Mouse (Mus musculus): ENCODE data around the gene Hspb8. TPM values are rescaled to one million over a fixed set of nuclear protein-coding genes. Genes with fewer than 3 reads are reported as not detected.
A peak's percentile ranks its signal among the peaks of the same experiment; 100 is the strongest.
"Not testable (repeated sequence)": the region's sequence is repeated elsewhere in the genome, so short reads cannot be mapped to it uniquely, and the experiment has no call there.

Gene Hspb8
- polyA plus RNA-seq, 1 experiment from 2014 or later: 6.6 TPM

DNA sequence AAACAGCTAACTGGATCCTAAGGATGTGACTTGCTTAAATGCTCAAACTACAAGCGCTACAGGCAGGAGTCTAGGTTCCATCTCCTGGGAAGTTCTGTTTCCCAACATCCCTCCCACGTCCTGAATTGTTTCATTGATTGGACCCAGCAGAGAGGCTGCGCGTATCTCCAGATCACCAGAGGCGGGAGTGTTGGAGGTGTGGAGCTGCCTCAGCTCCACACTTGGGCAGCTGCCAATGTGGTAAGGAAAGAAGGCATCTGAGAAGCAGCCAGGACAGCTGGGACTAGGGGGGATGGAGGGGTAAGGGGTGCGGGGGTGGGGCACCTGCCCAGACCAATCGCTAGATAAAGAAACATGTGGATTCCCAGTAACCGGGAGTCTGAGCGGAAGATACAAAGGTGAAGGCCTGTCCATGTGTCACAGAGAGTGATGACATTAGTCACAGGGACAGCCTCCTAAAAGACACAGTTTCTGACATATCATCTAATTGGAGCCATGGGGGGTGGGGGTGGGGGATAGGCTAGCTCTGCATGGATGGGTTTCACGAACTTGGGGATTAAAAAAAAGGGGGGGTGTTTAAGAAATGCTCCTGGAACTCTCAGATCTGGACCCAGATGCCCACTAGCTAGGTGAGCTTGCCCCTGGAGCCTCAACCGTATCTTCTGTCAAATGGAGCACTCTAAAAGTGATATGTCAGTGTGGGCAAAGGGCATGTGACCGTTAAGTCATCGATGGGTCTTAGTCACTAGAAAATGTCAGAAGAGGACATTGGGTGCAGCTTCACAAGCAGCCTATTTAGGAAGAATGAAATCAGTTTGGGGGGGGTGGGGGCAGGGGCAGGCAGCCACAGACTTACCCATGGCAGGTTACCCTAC, 12.5 kb upstream of the Hspb8 start:
- Histone ChIP-seq H3K4me2 (replicated peaks; ENCODE audit: low read depth, low read length) (no peak overlapping the region), H3K4me1 (ENCODE audit: insufficient read depth, low read length) (no peaks in the 10 kb centered on the region), H3K4me3 (ENCODE audit: low read length) (no peak overlapping the region), H3K9me3 (ENCODE audit: low read length) (no peaks in the 10 kb centered on the region), H3K27me3 (ENCODE audit: insufficient read depth, low read length) (no peaks in the 10 kb centered on the region), H3K36me3 (ENCODE audit: insufficient read depth, low read length) (no peaks in the 10 kb centered on the region), H3K27ac (ENCODE audit: low read length) (no peak overlapping the region), H3K9ac (replicated peaks; ENCODE audit: low read length) (no peak overlapping the region)
- no peak for ATAC-seq (ENCODE audit: low FRiP score, low TSS enrichment)
- WGBS: 64% methylated on average over 13 of the region's 13 CpGs

DNA sequence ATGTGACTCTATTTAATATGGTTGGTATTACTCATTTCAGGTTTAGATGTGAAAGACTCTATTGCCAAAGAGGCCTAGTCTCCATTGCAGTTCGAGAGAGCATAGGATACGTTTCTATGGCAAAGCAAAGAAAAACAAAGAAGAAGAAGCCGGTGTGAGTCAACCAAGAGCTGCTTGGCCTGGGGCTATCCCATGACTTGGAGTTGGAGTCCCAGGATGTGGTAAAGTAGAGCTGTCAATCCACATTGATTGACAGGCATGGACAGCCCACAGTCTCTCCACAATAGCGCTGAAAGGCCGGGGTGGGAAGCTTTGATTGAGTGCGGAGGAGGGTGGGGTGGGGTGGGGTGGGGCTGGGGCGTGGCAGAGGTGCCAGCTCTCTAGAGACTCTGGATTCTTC, 10.2 kb upstream of the Hspb8 start:
- H3K4me1 ChIP-seq (ENCODE audit: insufficient read depth, low read length): no peaks in the 10 kb centered on the region
- H3K9ac ChIP-seq (replicated peaks; ENCODE audit: low read length): no peak overlapping the region
- H3K27me3 ChIP-seq (ENCODE audit: insufficient read depth, low read length): no peaks in the 10 kb centered on the region
- no peaks in the 10 kb centered on the region for H3K36me3 ChIP-seq (ENCODE audit: insufficient read depth, low read length)
- H3K9me3 ChIP-seq (ENCODE audit: low read length): no peaks in the 10 kb centered on the region
- no peak overlapping the region for H3K27ac ChIP-seq (ENCODE audit: low read length)
- no peak for ATAC-seq (ENCODE audit: low FRiP score, low TSS enrichment)
- H3K4me2 ChIP-seq (replicated peaks; ENCODE audit: low read depth, low read length): no peak overlapping the region
- no peak overlapping the region for H3K4me3 ChIP-seq (ENCODE audit: low read length)
- 66% methylated on average over 7 of the region's 7 CpGs for WGBS

DNA sequence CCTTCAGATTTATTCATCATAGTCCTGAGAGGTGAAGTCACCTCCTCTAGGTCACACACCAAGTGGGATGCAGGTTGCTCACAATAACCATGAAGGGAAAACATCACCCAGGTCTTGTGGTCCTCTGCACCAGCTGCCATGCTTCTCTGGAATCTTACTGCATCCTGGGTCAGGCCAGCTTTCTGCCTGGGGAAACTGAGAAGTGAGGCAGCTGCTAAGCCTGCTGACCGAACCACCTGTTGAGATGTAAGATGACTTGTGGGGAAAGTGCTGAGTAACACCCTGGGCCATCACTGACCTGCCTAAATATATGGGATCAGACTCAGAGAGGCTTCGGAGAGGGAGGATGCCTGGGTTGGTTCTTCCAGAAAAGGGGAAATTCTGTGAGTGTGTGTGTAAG, 4.0 kb upstream of the Hspb8 start:
- H3K9ac ChIP-seq (replicated peaks; ENCODE audit: low read length): no peak overlapping the region
- ATAC-seq (ENCODE audit: low FRiP score, low TSS enrichment): no peak
- peaks cover 12% of the 10 kb centered on the region for H3K4me1 ChIP-seq (ENCODE audit: insufficient read depth, low read length)
- H3K4me3 ChIP-seq (ENCODE audit: low read length): no peak overlapping the region
- 69% methylated on average over 2 of the region's 2 CpGs for WGBS
- H3K36me3 ChIP-seq (ENCODE audit: insufficient read depth, low read length): no peaks in the 10 kb centered on the region
- no peak overlapping the region for H3K27ac ChIP-seq (ENCODE audit: low read length)
- H3K27me3 ChIP-seq (ENCODE audit: insufficient read depth, low read length): peaks cover 3% of the 10 kb centered on the region; the same call in 1 of the 2 replicates
- no peak overlapping the region for H3K4me2 ChIP-seq (replicated peaks; ENCODE audit: low read depth, low read length)
- no peaks in the 10 kb centered on the region for H3K9me3 ChIP-seq (ENCODE audit: low read length)

DNA sequence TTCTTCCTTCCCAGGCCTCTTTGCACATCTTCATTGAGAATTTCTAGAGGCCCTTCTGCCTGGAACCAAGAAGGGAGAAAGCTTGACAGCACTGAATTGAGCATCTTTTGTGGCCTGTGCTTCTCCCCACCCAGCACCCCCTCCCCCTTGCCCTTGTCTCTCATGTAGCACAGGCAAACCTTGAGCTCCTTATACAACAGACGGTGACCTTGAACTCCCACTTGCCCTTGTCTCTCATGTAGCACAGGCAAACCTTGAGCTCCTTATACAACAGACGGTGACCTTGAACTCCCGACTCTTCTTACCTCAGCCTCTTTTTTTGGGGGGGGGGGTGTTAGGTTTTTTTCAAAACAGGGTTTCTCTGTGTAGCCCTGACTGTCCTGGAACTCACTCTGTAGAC, 3.0 kb upstream of the Hspb8 start:
- not testable (repeated sequence) for H3K27me3 ChIP-seq (ENCODE audit: insufficient read depth, low read length); ATAC-seq (ENCODE audit: low FRiP score, low TSS enrichment); H3K4me3 ChIP-seq (ENCODE audit: low read length); H3K36me3 ChIP-seq (ENCODE audit: insufficient read depth, low read length); H3K4me2 ChIP-seq (replicated peaks; ENCODE audit: low read depth, low read length); H3K9ac ChIP-seq (replicated peaks; ENCODE audit: low read length); H3K27ac ChIP-seq (ENCODE audit: low read length); H3K9me3 ChIP-seq (ENCODE audit: low read length)
- peaks cover 15% of the 10 kb centered on the region for H3K4me1 ChIP-seq (ENCODE audit: insufficient read depth, low read length)
- 70% methylated on average over 3 of the region's 3 CpGs for WGBS

DNA sequence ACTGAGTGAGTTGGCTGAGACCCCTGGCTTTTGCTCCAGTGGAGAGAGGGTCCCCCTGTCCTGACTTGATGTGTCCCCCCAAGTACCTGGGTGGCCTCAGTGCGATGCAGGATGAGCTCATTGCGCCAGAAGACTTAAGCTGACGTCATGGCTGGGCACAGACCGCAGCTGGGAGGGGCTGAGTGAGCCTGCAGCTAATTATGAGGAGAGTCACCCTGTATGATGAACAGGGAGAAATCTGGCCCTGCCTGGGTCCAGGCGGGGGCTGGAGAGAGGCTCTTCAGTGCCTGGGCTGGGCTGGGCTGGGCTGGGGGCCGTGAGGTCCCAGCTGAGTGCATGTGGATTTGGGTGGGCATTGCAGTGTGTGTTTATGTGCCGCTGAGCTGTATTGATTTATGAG, 2.6 kb upstream of the Hspb8 start:
- peaks cover 16% of the 10 kb centered on the region for H3K4me1 ChIP-seq (ENCODE audit: insufficient read depth, low read length)
- H3K9ac ChIP-seq (replicated peaks; ENCODE audit: low read length): no peak overlapping the region
- peaks cover 3% of the 10 kb centered on the region; the same call in 1 of the 2 replicates for H3K27me3 ChIP-seq (ENCODE audit: insufficient read depth, low read length)
- ATAC-seq (ENCODE audit: low FRiP score, low TSS enrichment): no peak
- H3K4me3 ChIP-seq (ENCODE audit: low read length): no peak overlapping the region
- no peak overlapping the region for H3K4me2 ChIP-seq (replicated peaks; ENCODE audit: low read depth, low read length)
- no peak overlapping the region for H3K27ac ChIP-seq (ENCODE audit: low read length)
- WGBS: 51% methylated on average over 7 of the region's 7 CpGs
- H3K36me3 ChIP-seq (ENCODE audit: insufficient read depth, low read length): no peaks in the 10 kb centered on the region
- H3K9me3 ChIP-seq (ENCODE audit: low read length): no peaks in the 10 kb centered on the region

DNA sequence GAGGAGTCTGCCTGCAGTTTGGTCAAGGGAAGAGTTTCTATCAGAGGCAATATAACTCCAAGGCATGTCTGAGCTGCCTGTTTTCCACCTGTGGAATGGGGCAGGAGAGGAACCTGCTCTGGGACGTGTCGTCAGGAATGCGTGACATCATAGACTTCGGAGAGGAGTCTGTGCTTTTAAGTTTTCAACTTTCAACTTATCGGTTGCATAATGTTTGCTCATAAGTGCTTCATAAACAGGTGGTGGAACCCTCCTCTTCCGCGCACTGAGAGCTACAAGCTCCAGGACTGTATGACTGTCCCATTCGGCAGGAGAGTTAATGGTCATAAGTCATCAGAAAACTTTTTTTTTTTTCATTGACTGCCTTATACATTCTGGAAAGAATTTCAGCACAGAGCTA, 1.1 kb upstream of the Hspb8 start:
- Histone ChIP-seq H3K4me2 (replicated peaks; ENCODE audit: low read depth, low read length) (no peak overlapping the region), H3K9me3 (ENCODE audit: low read length) (no peaks in the 10 kb centered on the region), H3K9ac (replicated peaks; ENCODE audit: low read length) (no peak overlapping the region), H3K27ac (ENCODE audit: low read length) (no peak overlapping the region), H3K4me1 (ENCODE audit: insufficient read depth, low read length) (peaks cover 16% of the 10 kb centered on the region), H3K4me3 (ENCODE audit: low read length) (no peak overlapping the region), H3K36me3 (ENCODE audit: insufficient read depth, low read length) (no peaks in the 10 kb centered on the region), H3K27me3 (ENCODE audit: insufficient read depth, low read length) (peaks cover 3% of the 10 kb centered on the region; the same call in 1 of the 2 replicates)
- 75% methylated on average over 8 of the region's 8 CpGs for WGBS
- no peak for ATAC-seq (ENCODE audit: low FRiP score, low TSS enrichment)

DNA sequence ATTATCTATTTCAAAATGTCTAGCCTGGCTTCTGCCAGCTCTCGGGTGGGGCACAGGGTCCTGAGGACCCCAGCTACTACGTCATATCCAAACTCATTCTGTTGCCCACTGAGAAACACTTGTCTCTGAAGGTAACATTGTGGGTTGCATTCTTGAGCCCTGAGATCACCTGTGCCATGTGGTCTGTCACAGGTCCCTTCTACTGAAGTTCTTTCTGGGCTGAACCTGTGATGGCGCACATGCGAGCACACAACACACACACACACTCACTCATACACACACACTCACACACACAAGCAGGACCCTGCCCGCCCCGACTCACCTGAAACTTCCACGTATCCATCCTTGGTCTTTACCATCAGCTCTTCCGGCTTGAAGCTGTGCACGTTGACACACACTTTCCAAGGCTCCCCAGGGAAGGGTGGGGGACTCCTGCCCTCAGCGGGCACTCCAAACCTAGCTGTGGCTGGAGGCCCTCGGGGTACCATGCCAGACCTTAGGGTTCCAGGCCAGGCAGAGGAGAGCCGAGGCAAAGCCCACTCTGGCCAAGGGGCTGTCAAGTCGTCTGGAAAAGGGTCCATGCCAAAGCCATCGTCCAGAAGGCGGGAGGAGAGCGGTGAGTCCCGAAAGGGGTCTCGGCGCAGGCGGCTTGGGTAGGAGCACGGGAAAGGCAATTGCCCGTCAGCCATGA, 728 bp downstream of the Hspb8 start:
- H3K27ac ChIP-seq (ENCODE audit: low read length): no peak overlapping the region
- WGBS: 52% methylated on average over 22 of the region's 22 CpGs

DNA sequence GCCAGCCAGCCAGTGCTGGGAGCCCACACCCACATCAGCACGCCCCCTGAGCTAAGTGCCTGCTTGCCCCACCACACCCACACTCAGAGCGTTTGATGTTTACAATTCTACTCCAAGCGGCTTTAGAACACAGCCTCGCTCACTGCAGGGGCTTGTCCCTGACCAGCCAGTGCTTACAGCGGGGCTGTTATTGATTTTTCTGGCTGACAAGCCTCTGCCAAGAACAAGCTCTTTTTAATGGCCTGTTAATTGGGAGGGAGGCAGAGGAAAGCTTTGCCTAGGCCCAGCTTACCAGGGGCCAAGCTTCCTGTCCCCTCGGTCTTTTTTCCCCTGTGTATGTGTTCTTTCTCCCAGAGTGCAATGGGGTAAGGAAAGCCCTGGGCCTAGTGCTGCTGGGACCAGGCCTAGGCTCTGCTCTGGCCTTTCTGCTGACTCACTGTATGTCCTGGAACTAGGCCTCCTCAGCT, 1.9 kb downstream of the Hspb8 start:
- peaks cover 3% of the 10 kb centered on the region; the same call in 1 of the 2 replicates for H3K27me3 ChIP-seq (ENCODE audit: insufficient read depth, low read length)
- H3K27ac ChIP-seq (ENCODE audit: low read length): peak overlapping the region; percentile 28; the same call in 1 of the 2 replicates
- no peaks in the 10 kb centered on the region for H3K9me3 ChIP-seq (ENCODE audit: low read length)
- H3K4me1 ChIP-seq (ENCODE audit: insufficient read depth, low read length): peaks cover 23% of the 10 kb centered on the region
- WGBS: 22% methylated on average over 6 of the region's 6 CpGs
- no peaks in the 10 kb centered on the region for H3K36me3 ChIP-seq (ENCODE audit: insufficient read depth, low read length)
- H3K9ac ChIP-seq (replicated peaks; ENCODE audit: low read length): peak overlapping the region; percentile 3; the same call in 1 of the 2 replicates
- H3K4me2 ChIP-seq (replicated peaks; ENCODE audit: low read depth, low read length): peak overlapping the region; percentile 25; the same call in 1 of the 2 replicates
- H3K4me3 ChIP-seq (ENCODE audit: low read length): no peak overlapping the region
- no peak for ATAC-seq (ENCODE audit: low FRiP score, low TSS enrichment)

More for the DNA sequence above, 728 bp downstream of the Hspb8 start:
- Histone ChIP-seq H3K9ac (replicated peaks; ENCODE audit: low read length) (peak overlapping the region; percentile 59), H3K36me3 (ENCODE audit: insufficient read depth, low read length) (no peaks in the 10 kb centered on the region), H3K27me3 (ENCODE audit: insufficient read depth, low read length) (peaks cover 3% of the 10 kb centered on the region; the same call in 1 of the 2 replicates), H3K9me3 (ENCODE audit: low read length) (no peaks in the 10 kb centered on the region), H3K4me2 (replicated peaks; ENCODE audit: low read depth, low read length) (peak overlapping the region; percentile 70), H3K4me1 (ENCODE audit: insufficient read depth, low read length) (peaks cover 16% of the 10 kb centered on the region), H3K4me3 (ENCODE audit: low read length) (peak overlapping the region; percentile 45)
- no peak for ATAC-seq (ENCODE audit: low FRiP score, low TSS enrichment)

DNA sequence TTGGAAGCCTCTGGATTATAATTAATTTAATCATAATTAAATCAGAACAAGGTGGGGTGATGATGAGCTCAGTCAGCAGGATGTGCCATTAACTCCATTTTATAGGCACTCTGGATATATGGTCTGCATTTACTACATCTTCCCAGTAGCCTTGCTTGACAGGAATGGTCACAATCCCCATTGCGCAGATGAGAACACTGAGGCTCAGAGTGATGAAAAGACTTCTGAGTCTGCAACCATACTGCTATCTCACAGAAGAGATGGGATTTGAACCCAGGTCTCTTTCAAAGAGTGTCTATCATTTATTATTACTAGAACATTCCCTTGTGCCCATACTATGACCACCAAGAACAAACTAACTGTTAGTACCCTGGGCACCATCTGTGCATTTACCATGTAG, 2.5 kb downstream of the Hspb8 start:
- no peak overlapping the region for H3K4me3 ChIP-seq (ENCODE audit: low read length)
- H3K9me3 ChIP-seq (ENCODE audit: low read length): no peaks in the 10 kb centered on the region
- H3K36me3 ChIP-seq (ENCODE audit: insufficient read depth, low read length): no peaks in the 10 kb centered on the region
- 0 out of 2 replicates have a peak overlapping the region, but pooled peaks have one; percentile 3 for H3K9ac ChIP-seq (replicated peaks; ENCODE audit: low read length)
- peaks cover 23% of the 10 kb centered on the region for H3K4me1 ChIP-seq (ENCODE audit: insufficient read depth, low read length)
- H3K27me3 ChIP-seq (ENCODE audit: insufficient read depth, low read length): peaks cover 3% of the 10 kb centered on the region; the same call in 1 of the 2 replicates
- peak overlapping the region; percentile 25; the same call in 1 of the 2 replicates for H3K4me2 ChIP-seq (replicated peaks; ENCODE audit: low read depth, low read length)
- no peak for ATAC-seq (ENCODE audit: low FRiP score, low TSS enrichment)
- H3K27ac ChIP-seq (ENCODE audit: low read length): peak overlapping the region; percentile 28; the same call in 1 of the 2 replicates
- 88% methylated on average over 1 of the region's 1 CpGs for WGBS

Data from kidney, embryonic 16.5 days (tissue).